Mouse (Mus musculus) adrenal gland, postnatal 10 days (tissue): Measurements from ENCODE around the gene Gm10188. TPM values are rescaled to one million over a fixed set of nuclear protein-coding genes. Genes with fewer than 3 reads are reported as not detected.

ENCODE experiments used
- DNase-seq: peaks from one replicate; pipeline ENCODE4 v3.0.0; 2021; ENCODE audit warnings: mixed read lengths
- total RNA-seq, 2 experiments: library from RNA; stranded (reverse); gene quantifications; 2 replicates each; pipeline ENCODE4 v1.2.3; 2021

Gm10188 gene
- total RNA-seq, 2 experiments from 2014 or later: not detected

DNA sequence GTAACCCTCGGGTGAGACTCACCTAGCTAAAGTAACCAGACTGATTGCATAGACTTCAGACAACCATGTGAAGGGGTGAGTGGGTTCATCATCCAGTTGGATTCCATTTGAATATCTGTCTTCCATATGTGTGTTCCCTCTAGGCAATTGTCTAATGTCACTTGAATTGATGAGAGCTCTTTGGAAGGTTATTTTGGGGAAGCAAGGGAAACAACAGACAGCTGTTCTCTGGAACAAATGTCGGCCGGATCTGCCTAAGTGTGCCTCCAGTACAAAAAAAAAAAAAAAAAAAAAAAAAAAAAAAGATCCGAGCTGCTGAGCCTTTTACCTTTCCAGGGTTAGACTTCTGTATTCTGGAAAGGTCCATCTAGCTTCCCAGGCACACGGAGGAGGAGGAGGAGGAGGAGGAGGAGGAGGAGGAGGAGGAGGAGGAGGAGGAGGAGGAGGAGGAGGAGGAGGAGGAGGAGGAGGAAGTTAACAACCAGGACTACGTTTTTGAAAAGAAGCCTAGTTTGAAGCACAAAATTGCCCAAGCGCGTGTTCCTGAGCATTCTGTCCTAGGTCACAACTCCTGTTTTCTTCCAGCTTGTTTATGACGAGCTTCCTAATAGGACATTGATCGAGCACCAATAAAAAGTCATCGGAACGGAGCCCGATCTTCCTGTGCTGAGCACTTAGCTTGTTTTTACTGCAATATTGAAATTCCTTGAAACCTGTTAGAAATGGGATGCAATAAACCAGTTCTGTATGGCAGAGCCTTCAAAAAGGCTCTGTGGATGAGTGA is 3.1 kb downstream of the Gm10188 start:
- DNase-seq: no peak

DNA sequence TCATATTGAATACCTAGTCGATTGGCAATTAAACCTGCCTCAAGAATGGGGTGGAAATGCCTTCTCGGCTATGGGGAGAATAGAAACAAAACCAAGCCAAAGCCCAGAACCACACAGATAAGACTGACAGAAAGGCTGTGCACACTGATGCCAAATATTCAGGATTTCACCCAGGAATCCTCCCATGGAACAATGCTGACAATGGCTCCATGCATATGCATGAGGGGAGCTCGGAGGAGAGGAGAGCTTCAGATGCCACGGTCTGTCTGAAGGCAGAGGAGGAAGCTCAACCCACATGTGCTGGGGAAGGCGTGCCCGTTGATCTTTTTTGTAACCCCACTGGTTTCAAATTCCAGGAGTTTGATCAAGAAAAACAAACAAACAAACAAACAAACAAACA is 7.4 kb downstream of the Gm10188 start:
- DNase-seq: no peak

DNA sequence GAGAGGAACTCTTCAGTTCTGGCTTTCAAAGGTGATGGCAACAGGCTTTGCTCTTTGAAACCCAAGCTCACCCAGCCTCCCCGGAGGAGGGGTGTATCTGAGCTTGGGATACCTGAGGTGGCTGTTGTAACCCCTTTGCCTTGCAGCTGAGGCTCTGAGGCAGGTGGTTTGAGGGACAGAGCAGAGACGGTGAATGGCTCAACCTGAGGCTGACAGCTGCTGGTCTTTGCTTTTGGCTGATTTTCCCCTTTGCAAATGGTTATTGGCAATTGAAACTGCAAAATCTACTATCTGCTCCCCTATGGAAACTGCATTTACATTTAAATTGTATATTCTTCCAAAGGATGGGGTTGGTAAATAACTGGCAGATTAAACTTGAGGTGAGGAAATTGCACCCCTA is 7.9 kb downstream of the Gm10188 start:
- DNase-seq: no peak

DNA sequence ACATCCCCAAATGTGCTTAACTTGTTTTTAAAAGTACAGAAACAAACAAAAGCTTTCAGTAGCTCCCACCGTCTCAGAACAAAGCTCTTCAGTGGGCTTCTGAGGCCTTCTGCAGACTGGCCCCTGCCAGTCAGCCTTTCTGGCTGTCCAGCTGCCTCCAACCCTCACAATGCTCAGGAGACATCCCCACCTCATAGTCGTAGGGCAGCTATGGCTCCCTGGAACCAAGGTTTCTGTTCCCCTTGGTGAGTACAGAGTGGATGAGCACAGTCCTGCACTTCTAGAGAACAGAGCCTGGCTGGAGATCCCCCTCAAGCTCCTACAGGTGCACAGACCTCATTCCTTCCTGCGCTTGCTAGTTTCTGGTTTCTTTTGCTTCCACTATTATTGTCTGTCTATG is 13.3 kb downstream of the Gm10188 start:
- no peak for DNase-seq

DNA sequence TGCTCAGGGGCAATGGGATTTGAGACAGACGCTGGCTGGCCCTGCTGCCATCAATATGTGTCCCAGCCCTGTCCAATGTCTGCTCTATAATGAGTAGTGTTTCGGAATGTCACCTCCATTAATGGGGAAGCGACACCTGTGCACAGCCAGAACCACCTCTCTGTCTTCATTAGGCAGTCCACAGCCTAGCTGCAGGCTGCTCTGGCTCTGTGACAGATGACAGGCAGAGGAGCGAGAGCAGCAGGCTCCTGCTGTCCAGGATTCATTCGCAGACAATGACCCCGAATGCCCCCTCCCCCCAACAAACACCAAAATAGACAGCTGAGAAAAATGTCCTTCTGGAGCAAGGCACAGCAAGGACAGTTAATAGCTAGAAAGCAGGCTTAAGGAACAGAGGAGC is 16.5 kb downstream of the Gm10188 start:
- DNase-seq: no peak

DNA sequence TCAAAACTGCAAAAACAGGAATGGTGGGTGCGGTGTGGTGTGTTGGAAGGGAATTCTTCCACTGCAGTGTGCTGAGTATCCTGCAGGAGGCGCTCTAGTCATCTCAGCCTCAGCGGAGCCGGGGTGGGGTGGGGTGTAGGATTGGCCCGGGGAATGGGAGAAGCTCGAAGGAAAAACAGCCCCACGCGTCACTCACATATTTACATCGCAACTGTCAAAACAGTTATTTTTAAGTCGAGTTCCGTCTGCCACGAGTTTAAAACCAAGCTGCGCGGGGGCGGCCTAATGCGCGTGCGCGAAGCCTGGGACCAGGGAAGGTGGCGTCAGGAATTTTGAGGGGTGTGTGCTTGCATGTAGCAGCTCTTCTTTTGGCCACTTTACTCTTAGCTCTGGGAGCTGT is 17.3 kb downstream of the Gm10188 start:
- peak; percentile 74 for DNase-seq

DNA sequence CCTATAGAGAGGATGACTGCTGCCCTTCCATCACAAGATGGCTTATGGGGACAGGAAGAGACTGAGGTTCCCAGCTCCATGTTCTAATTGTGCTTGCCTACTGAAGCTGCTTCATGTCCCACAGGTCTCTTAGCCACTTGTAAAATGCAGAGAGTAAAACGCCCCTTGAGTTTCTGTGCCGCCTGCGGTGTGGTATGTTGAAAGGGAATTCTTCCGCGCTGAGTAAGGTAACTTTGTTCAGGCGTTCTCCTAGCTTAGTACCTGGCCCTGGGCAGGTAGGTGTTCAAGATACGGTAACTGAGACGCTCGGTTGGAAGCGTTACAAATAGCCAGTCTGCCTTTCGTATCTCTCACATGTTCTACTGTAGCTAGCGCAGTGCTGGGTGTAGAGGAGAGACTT is 17.9 kb downstream of the Gm10188 start:
- DNase-seq: no peak

DNA sequence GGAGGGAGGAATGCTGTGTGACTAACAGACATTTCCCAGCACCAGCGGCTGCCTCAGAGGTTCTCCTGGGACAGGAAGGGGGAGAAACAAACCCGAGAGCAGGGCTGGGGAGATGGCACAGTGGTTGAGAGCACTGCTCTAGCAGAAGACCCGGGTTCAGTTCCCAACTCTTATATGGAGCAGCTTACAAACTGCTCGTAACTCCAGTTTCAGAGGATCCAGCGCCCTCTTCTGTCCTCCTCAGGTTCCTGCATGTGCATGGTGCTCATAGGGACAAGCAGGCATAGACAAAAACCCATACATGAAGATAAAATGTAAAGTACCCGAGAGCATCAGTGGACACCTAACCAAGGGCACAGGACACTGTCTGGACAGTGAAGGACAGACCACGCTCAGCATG is 18.6 kb downstream of the Gm10188 start:
- peak; percentile 61 for DNase-seq

DNA sequence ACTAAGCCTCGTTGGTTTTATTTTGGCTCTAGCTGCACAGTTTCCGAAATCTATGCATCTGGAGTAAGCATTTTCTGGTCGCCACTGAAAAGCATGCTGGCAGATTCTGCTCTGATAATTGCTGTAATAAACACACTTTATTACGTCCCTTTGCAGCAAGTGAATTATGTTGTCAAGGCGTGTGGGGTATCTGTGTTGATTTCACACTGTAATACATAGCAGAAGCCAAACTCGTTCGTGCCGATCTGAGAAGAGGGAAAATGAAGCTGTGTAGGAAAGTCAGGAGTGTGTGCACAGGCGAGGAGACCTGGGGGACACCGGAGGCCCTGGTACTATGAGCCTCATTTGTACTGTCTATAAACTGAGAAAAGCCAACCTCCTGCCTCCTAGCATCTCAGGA is 20.2 kb downstream of the Gm10188 start:
- no peak for DNase-seq

DNA sequence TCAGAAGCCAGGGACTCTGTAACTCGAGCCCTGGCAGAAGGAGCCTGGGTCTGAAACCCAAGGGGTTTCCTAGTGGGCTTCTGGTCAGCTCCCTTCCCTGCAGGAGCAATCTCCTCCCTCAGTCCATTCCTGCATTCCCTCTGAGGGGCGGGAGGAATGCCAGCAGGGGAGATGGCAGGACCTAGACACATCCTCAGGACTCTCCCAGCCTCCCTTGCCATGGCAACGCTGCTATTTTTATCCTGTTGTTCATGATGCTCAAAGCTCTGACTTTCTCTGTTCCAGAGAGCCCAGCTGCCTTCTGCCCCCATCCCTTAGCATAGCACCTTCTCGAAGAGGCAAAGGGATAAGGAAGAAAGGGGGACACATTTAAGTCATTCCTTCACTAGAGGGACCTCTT is 21.4 kb downstream of the Gm10188 start:
- no peak for DNase-seq

DNA sequence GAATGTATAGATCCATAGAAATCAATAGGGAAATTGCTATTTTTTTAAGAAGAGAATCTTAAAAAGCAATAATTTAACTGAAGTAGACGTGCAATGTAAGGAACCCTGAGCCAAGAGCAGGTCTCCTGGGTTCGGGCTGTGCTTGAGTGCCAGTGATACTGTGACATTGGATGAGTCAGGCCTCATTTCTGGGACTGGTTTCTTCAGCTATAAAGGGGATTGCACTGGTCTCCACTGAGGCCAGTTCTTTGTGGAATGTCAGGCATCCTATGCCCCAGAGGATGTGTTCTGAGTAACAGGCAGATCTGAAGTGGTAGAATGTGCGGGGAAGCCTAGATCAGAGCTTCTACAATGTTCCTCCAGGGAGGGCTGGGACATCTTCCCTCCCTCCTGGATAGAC is 22.7 kb downstream of the Gm10188 start:
- no peak for DNase-seq

DNA sequence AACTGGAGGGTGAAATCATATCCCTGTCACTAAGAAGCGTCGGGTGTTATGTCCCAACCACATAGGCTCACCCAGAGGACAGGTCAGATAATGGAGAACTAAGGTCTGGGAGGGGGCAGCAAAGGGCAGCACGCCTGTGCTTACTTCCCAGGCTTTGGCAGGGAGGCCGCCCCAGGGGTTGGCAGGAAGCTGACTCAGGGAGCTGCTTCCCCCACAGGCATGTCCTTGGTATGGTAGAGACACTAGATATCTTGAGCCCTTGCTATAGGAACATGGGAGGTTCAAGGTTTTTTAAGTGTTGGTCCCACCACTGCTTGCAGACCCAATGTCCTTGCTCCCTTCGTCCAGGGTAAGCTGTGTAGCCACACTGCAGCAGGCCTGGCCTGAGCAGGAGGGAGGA is 23.6 kb downstream of the Gm10188 start:
- DNase-seq: peak; percentile 58

DNA sequence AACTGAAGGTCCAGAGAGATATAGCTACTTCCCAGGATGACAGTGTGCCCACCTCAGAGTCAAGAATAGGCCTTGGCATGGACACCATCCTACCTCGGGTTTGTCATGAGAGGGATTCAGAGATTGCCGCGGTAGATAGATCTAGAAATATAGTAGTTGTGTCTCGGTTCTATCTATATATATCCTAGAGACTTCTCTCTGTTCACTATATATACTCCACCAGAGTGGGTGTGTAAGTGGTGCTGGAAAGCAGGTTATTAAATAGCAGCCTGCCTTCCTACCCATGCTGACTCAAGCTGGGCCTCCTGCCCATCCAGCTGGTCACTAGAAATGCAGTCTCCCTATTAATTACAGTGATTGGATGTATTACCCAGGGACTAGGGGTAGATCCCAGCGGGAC is 26.8 kb downstream of the Gm10188 start:
- no peak for DNase-seq

DNA sequence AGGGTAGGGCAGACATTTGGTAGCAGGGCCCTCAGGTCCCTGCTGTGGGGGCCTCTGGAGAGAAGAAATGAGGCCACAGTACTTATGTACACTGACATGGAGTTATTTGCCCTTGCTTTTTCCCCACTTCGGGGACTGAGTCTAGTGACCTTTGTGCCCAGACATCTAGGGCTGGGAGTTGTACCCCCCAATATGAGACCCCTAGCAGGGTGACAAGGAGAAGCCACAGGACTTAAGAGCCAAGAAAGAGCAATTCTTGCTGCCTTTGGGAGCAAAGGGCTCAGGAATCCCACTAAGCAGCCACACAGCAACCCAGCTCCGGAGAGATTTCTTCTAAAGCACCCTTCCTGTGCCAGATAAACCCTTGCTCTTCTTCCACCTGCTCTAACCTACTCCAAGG is 27.6 kb downstream of the Gm10188 start:
- DNase-seq: no peak

DNA sequence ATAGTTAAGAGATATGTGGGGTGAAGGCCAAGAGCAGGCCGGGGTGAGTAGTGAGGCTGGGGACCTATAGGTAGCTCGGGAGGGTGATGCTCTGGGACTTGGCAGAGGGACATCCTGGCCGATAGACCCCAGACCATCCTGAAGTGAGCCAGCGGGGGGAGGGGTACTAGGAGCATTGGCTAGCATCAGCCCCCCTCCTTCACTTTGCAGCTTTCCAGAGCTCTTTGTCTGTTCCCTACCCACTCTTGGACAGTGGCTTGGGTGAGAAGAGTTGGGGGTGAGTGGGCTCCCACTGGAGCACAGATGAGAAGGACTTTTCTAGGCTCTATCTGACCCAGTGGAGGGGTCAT is 28.1 kb downstream of the Gm10188 start:
- DNase-seq: no peak

DNA sequence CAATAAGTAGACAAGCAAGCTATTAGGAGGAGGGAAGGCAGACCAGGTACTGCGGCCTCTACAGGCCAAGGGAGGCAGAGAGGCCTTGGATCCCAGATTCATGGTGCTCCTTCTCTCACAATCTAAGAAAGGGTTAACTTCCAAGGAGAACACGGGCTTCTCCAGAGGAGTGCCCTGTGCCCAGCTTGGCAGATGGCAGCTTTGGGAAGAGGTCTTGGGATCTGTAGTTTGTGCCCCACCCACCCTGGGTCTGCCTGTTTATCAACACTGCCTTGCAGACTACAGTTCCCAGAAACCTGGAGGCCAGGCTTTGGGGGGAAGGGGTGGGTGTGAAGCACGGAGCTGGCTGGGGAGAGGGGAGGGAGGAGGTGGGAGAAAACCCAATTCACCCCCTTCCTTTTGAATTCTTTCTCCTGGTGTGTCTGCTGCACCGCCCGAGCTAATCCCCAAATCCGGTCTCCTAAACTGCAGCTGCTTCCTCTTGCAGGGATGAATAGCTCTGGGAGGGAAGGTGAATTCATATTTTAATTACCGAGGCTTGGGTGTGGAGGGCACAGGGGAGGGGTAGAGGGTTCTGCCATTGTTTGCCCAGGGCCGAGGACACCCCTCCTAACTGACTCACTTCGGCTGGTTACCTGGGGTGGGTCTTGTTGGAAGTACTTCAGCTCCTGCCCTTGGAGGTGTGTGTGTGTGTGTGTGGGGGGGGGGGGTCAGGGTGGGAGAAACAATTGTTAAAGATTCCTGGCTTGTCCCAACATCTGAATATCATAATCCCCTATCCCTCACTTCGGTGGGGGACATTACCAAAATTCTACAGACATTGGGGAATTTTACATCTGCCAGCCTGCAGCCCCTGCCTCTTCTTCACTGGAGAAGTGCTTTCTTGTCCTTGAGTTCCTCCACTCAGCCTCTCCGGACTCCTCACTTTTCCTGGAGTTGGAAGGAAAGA is 28.7 kb downstream of the Gm10188 start:
- no peak for DNase-seq

DNA sequence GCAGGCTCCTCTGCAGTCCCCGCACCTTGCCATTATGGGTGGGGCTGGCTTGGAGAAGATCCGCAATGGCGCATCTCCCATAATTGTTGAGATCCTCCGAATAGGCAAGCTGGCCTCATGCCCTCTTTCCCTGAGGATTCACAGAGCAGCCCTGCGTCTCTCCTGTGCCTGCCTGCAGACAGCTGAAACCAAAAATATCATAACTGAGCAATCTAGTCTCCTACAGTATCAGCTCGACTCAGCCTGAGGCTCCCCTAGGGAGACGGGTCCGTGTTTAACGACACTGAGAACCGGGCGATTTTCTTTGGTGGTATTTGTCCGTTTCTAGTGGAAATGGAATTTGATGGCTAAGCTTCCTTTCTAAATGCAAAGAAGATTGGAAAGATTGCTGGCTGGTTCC is 29.6 kb downstream of the Gm10188 start:
- no peak for DNase-seq

DNA sequence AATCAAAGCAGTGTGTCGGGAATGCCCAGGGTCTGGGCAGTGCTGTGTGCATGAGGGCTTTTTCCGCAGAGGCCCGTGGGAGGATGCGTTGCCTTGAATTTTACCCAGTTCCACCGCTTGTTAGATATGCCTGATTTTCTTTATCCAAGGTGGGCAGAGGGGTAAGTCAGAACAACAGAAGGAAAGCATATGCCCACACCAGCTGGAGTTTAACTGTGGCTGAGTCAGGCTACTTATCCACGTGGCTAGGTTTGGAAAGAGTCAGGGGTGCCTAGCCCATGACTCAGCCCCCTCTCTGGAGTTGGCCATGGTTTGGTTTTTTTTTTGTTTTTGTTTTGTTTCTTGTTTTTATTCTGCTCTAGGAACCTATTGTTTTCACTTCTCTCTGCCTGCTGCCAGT is 30.3 kb downstream of the Gm10188 start:
- no peak for DNase-seq

DNA sequence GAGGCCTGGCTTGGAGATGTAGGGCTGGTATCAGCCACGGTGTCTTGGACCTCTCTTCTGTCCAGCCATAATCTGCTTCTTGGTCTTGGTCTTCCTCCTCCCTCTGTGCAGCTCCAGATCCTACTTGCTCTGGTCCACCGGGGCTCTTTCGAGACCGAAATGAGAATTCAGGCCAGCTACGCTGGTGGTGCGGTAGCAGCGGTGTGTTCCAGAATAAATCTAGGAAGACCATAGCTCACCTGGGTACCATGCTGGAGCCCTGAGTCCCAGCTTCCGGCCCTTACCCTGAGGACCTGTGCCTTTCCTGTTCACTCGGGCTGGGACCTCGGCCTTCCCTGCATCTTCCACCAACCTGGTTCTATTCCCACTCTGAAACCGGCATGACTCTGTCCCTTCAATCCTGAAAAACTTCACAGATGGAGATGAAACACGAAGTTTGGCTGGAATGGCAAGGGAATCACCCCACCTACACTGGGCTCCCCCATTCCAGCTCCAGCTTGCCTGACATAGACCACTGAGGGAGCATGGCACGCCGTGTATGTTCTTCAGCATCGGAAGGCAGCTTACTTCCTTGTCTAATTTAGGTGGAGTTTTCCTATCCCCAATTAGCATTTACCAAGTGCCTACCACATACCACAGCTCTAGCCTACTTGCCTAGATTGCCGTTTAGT is 31.0 kb downstream of the Gm10188 start:
- DNase-seq: no peak

DNA sequence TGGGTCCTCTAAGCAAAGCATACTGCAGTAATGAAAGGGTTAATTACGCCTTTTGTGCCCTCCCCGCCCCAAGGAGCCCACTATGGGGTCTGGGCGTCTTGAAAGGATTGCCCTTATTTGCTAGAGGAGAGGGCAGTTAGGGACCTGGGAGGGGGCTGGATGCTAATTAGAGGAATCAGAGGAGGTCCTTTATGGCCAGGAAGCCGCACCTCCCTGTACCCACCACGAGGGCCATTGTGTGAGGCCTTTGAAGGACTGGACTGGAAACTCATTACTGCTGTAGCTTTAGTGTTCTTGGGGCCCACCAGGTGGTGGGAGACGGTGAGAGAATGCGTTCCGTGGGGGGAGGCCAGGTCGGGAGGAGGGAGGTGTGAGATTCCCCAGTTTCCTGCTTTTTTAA is 31.9 kb downstream of the Gm10188 start:
- no peak for DNase-seq

DNA sequence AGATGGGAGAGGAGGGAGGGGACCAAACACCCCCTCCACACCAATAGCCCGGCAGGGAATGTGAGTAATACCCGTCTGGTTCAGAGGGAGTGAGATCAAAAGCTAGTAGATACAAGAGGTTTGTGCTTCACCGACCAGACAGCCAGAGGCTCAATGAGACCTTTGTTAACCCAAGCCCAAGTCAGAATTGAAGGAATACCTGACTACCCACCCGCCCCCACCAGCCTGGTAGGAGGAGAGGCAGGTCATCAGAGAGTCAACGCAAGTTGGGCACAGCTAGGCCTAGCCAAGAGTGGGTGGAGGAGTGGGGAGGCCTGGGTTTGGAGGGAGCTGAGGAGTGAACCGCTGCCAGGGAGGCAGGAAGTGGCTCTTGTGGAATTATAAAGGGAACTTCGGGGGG is 33.2 kb downstream of the Gm10188 start:
- DNase-seq: no peak

DNA sequence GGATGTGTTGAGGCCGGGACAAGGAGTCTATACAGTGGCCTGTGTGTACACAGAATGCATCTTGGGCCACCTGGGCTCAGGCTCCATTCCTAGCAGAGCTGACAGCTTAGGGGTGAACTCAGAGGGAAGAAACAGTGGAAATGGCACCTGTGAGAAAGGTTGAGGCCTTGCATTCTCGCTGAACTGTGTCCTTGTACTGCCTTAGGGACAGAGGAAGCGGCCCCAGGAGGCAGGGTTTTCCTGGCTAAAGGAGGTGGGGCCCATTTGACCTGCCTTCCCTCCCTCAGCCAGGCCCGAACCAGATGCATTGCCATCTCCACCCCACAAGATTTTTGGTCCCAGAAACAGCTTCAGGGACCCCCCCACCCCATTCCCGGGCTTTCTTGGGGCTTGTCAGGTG is 33.9 kb downstream of the Gm10188 start:
- DNase-seq: no peak

DNA sequence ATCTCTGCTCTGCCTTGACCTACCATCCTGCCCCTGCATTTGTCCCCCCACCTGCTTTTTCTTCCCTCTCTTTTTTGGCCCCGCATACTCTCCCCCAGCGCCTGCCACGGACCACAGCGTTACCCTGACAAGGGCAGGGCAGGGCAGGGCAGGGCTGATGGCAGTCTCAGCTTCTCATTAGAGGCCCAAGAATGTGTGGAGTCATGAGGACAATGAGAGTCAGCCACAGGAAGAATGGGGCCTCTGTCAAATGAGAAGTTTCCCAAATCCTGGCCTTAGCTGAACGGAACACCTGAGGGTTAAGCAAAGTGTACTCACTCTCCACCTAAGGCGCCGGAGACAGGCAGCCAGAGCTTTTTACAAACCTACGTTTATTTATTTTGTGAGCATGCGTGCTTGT is 34.5 kb downstream of the Gm10188 start:
- no peak for DNase-seq
